Mouse (Mus musculus): ENCODE results near the gene Dffb. TPM values are rescaled to one million over a fixed set of nuclear protein-coding genes. Genes with fewer than 3 reads are reported as not detected.

Gene Dffb
- polyA plus RNA-seq, 1 experiment from 2014 or later = 15.0 TPM

- 74% methylated on average over 4 of the region's 4 CpGs for WGBS
Measured at GRCm38 (mm10) chr4:154007759-154008158, 32.8 kb upstream of the Dffb start.

GRCm38 (mm10) chr4:154006264-154006663 is 31.3 kb upstream of the Dffb start:
- 85% methylated on average over 6 of the region's 6 CpGs for WGBS
- no peak overlapping the region for H3K9ac ChIP-seq
- peaks cover 54% of the 10 kb centered on the region for H3K36me3 ChIP-seq
- H3K4me1 ChIP-seq = peaks cover 5% of the 10 kb centered on the region; the same call in 1 of the 2 replicates
- no peaks in the 10 kb centered on the region for H3K9me3 ChIP-seq (replicated peaks)
- ATAC-seq (ENCODE audit: insufficient number of reproducible peaks, low FRiP score, low TSS enrichment, low read depth) = no peak
- no peak overlapping the region for H3K4me3 ChIP-seq (replicated peaks)
- no peaks in the 10 kb centered on the region for H3K27me3 ChIP-seq
- H3K27ac ChIP-seq (replicated peaks) = no peak overlapping the region
- no peak overlapping the region for H3K4me2 ChIP-seq (replicated peaks)

More at GRCm38 (mm10) chr4:154007759-154008158, 32.8 kb upstream of the Dffb start:
- H3K27ac ChIP-seq (replicated peaks) = no peak overlapping the region
- H3K4me2 ChIP-seq (replicated peaks) = no peak overlapping the region
- H3K27me3 ChIP-seq = no peaks in the 10 kb centered on the region
- H3K36me3 ChIP-seq = peaks cover 44% of the 10 kb centered on the region
- no peaks in the 10 kb centered on the region for H3K9me3 ChIP-seq (replicated peaks)
- H3K9ac ChIP-seq = no peak overlapping the region
- peaks cover 11% of the 10 kb centered on the region for H3K4me1 ChIP-seq
- ATAC-seq (ENCODE audit: insufficient number of reproducible peaks, low FRiP score, low TSS enrichment, low read depth) = no peak
- no peak overlapping the region for H3K4me3 ChIP-seq (replicated peaks)

DNA sequence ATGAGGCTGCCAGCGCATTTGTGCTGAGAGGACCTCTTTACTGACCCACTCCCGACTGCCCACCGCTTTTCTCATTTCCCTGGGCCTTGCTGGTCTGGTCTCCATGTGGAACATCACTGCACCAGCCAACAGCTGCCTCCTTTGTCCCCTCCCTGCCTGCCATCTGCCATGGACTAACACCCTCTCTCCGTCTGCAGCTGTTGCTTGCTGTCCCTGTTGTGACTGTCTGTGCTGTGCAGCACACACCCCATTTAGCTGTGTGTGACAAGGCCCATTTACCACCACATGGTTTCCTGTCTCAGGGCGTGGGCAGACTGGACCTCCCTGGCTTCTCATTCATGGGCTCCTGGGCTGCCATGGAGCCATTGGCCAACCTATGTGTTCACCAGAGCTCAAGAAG is 30.6 kb upstream of the Dffb start:
- peaks cover 54% of the 10 kb centered on the region for H3K36me3 ChIP-seq

DNA sequence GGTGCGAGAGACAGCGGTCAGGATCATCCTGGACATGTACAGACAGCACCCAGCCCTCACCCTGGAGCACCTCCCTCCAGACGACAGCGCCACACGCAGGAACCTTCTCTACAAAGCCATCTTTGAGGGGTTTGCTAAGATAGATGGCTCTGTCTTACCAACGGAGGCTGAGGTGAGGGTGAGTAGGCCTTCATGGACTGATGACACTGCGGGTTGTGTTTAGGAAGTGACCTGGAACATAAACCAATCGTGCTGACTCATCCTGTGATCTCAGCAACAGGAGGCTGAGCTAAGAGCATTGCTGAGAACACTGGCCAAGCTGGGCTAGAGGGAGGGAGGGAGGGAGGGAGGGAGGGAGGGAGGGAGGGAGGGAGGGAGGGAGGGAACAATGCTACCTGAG is 18.6 kb upstream of the Dffb start:
- ATAC-seq (ENCODE audit: insufficient number of reproducible peaks, low FRiP score, low TSS enrichment, low read depth) = no peak

More for the DNA sequence above, 30.6 kb upstream of the Dffb start:
- 86% methylated on average over 5 of the region's 5 CpGs for WGBS
- no peaks in the 10 kb centered on the region for H3K27me3 ChIP-seq
- ATAC-seq (ENCODE audit: insufficient number of reproducible peaks, low FRiP score, low TSS enrichment, low read depth) = peak; percentile 56; the same call in 1 of the 2 replicates
- H3K4me1 ChIP-seq = no peaks in the 10 kb centered on the region
- no peak overlapping the region for H3K4me3 ChIP-seq (replicated peaks)
- no peak overlapping the region for H3K27ac ChIP-seq (replicated peaks)
- no peak overlapping the region for H3K9ac ChIP-seq
- no peaks in the 10 kb centered on the region for H3K9me3 ChIP-seq (replicated peaks)
- no peak overlapping the region for H3K4me2 ChIP-seq (replicated peaks)

DNA sequence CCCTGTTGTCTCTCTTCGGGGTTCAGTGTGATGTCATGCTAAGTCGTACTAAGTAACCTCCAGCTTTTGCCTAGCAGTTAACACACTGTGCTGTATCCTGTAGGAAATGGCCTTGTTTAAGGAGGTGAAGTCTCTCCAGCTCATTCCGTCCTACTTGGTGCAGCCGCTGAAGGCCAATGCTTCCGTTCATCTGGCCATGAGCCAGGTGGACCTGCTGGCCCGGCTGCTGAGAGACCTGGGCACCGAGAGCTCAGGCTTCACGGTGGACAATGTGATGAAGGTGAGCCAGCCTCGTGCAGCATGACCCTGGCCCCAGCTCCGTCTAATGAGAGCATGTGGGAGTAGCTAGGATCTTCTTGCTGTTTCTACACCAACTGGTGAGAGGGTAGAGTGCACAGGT is 17.8 kb upstream of the Dffb start:
- H3K27me3 ChIP-seq = no peaks in the 10 kb centered on the region
- no peaks in the 10 kb centered on the region for H3K9me3 ChIP-seq (replicated peaks)
- H3K9ac ChIP-seq = no peak overlapping the region
- WGBS = 90% methylated on average over 10 of the region's 10 CpGs
- H3K36me3 ChIP-seq = peaks cover 90% of the 10 kb centered on the region
- no peak overlapping the region for H3K4me2 ChIP-seq (replicated peaks)
- no peak for ATAC-seq (ENCODE audit: insufficient number of reproducible peaks, low FRiP score, low TSS enrichment, low read depth)
- no peak overlapping the region for H3K4me3 ChIP-seq (replicated peaks)
- H3K4me1 ChIP-seq = no peaks in the 10 kb centered on the region
- no peak overlapping the region for H3K27ac ChIP-seq (replicated peaks)

More for the DNA sequence above, 18.6 kb upstream of the Dffb start:
- H3K27ac ChIP-seq (replicated peaks) = no peak overlapping the region
- no peaks in the 10 kb centered on the region for H3K4me1 ChIP-seq
- peaks cover 89% of the 10 kb centered on the region for H3K36me3 ChIP-seq
- 83% methylated on average over 8 of the region's 8 CpGs for WGBS
- no peak overlapping the region for H3K9ac ChIP-seq
- no peaks in the 10 kb centered on the region for H3K9me3 ChIP-seq (replicated peaks)
- H3K4me3 ChIP-seq (replicated peaks) = no peak overlapping the region
- H3K27me3 ChIP-seq = no peaks in the 10 kb centered on the region
- no peak overlapping the region for H3K4me2 ChIP-seq (replicated peaks)

DNA sequence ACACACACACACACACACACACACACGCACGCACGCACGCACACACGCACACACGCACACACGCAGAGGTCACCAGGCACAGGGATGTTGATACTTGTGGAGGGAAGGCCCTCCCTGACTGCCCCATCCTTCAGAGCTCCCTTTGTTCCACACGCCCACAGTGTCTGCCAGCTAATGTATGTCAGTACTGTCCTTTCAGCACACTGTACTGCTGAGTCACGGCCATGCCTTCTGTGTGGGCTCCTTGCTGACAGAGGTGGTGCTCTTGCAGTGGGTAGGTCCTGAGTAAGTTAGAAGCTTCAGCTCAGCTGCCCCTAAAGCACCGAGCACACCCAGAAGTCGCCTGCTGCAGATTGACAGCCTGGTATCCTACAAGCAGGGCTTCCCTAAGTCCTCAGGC is 5.5 kb upstream of the Dffb start:
- H3K4me3 ChIP-seq (replicated peaks) = no peak overlapping the region
- H3K9ac ChIP-seq = no peak overlapping the region
- H3K9me3 ChIP-seq (replicated peaks) = no peaks in the 10 kb centered on the region
- H3K4me1 ChIP-seq = peaks cover 18% of the 10 kb centered on the region
- H3K27me3 ChIP-seq = no peaks in the 10 kb centered on the region
- H3K36me3 ChIP-seq = peaks cover 67% of the 10 kb centered on the region
- H3K4me2 ChIP-seq (replicated peaks) = no peak overlapping the region
- no peak overlapping the region for H3K27ac ChIP-seq (replicated peaks)
- 93% methylated on average over 11 of the region's 11 CpGs for WGBS
- ATAC-seq (ENCODE audit: insufficient number of reproducible peaks, low FRiP score, low TSS enrichment, low read depth) = no peak

DNA sequence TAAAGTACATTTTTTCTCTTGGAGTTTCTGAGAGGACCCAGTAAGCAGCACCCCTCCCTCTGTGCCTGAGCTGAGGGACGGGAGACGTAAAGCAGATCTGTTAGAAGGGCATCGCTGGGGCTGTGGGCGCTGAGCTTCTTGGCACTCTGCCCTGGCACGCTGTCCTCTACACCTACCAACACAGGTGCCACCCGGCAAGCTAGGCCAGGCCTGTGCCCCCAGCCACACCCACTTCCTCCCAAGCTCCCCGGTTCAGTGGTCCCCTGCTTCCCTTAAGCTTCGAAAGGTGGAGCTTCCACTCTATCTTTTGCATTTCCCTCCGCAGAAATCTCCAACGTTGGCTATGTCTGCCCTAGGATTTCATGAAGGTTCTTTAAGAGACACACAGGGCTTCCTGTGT is 4.3 kb upstream of the Dffb start:
- H3K4me3 ChIP-seq (replicated peaks) = no peak overlapping the region
- H3K27me3 ChIP-seq = no peaks in the 10 kb centered on the region
- WGBS = 91% methylated on average over 10 of the region's 10 CpGs
- no peak overlapping the region for H3K9ac ChIP-seq
- ATAC-seq (ENCODE audit: insufficient number of reproducible peaks, low FRiP score, low TSS enrichment, low read depth) = no peak
- no peaks in the 10 kb centered on the region for H3K9me3 ChIP-seq (replicated peaks)
- no peak overlapping the region for H3K27ac ChIP-seq (replicated peaks)
- peaks cover 55% of the 10 kb centered on the region for H3K36me3 ChIP-seq
- H3K4me1 ChIP-seq = peaks cover 18% of the 10 kb centered on the region
- no peak overlapping the region for H3K4me2 ChIP-seq (replicated peaks)

- no peak for ATAC-seq (ENCODE audit: insufficient number of reproducible peaks, low FRiP score, low TSS enrichment, low read depth)
- Histone ChIP-seq H3K4me2 (replicated peaks) (peak overlapping the region; percentile 95), H3K4me1 (peaks cover 18% of the 10 kb centered on the region), H3K36me3 (peaks cover 33% of the 10 kb centered on the region), H3K27ac (replicated peaks) (no peak overlapping the region), H3K9me3 (replicated peaks) (no peaks in the 10 kb centered on the region), H3K4me3 (replicated peaks) (peak overlapping the region; percentile 99), H3K9ac (peak overlapping the region; percentile 95; the same call in 1 of the 2 replicates), H3K27me3 (no peaks in the 10 kb centered on the region)
- 42% methylated on average over 6 of the region's 6 CpGs for WGBS
Measured at GRCm38 (mm10) chr4:153975768-153976167, 842 bp upstream of the Dffb start.

- Histone ChIP-seq H3K27me3 (no peaks in the 10 kb centered on the region), H3K4me2 (replicated peaks) (peak overlapping the region; percentile 95), H3K4me3 (replicated peaks) (peak overlapping the region; percentile 99), H3K27ac (replicated peaks) (peak overlapping the region; percentile 58; the same call in 1 of the 2 replicates), H3K4me1 (peaks cover 18% of the 10 kb centered on the region), H3K9ac (peak overlapping the region; percentile 95), H3K36me3 (peaks cover 33% of the 10 kb centered on the region), H3K9me3 (replicated peaks) (no peaks in the 10 kb centered on the region)
- WGBS = under 1% methylated on average over 33 of the region's 33 CpGs
- ATAC-seq (ENCODE audit: insufficient number of reproducible peaks, low FRiP score, low TSS enrichment, low read depth) = peak; percentile 49
Measured at GRCm38 (mm10) chr4:153975292-153975662, 351 bp upstream of the Dffb start.

GRCm38 (mm10) chr4:153968063-153968462 is 6.9 kb downstream of the Dffb start:
- no peak for ATAC-seq (ENCODE audit: insufficient number of reproducible peaks, low FRiP score, low TSS enrichment, low read depth)
- Histone ChIP-seq H3K9me3 (replicated peaks) (no peaks in the 10 kb centered on the region), H3K4me3 (replicated peaks) (no peak overlapping the region), H3K27ac (replicated peaks) (peak overlapping the region; percentile 48), H3K4me1 (no peaks in the 10 kb centered on the region), H3K36me3 (peaks cover 66% of the 10 kb centered on the region), H3K9ac (no peak overlapping the region), H3K27me3 (no peaks in the 10 kb centered on the region), H3K4me2 (replicated peaks) (no peak overlapping the region)
- 74% methylated on average over 2 of the region's 2 CpGs for WGBS

DNA sequence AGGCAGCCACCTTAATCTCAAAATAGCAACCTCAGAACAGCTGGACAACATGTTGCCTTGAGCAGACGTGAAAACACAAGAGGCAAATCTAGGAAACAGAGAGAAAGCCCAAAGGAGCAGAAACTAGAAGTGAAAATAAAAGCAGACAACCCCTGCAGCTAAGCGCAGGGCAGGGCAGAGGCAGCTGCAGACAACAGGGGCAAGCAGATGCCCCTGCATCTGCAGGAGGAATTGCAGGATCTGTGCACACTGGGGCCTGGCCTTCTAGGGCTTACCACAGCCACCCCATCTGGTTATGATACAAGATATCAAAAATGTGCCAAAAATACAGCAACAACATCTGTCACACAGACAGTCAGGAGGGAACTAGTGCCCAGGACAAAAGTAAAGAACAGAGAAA is 7.4 kb downstream of the Dffb start:
- no peak overlapping the region for H3K4me3 ChIP-seq (replicated peaks)
- no peak overlapping the region for H3K4me2 ChIP-seq (replicated peaks)
- H3K27me3 ChIP-seq = no peaks in the 10 kb centered on the region
- peak overlapping the region; percentile 48 for H3K27ac ChIP-seq (replicated peaks)
- H3K4me1 ChIP-seq = no peaks in the 10 kb centered on the region
- WGBS = 59% methylated on average over 2 of the region's 2 CpGs
- H3K9me3 ChIP-seq (replicated peaks) = no peaks in the 10 kb centered on the region
- no peak overlapping the region for H3K9ac ChIP-seq
- peaks cover 71% of the 10 kb centered on the region for H3K36me3 ChIP-seq
- ATAC-seq (ENCODE audit: insufficient number of reproducible peaks, low FRiP score, low TSS enrichment, low read depth) = no peak

DNA sequence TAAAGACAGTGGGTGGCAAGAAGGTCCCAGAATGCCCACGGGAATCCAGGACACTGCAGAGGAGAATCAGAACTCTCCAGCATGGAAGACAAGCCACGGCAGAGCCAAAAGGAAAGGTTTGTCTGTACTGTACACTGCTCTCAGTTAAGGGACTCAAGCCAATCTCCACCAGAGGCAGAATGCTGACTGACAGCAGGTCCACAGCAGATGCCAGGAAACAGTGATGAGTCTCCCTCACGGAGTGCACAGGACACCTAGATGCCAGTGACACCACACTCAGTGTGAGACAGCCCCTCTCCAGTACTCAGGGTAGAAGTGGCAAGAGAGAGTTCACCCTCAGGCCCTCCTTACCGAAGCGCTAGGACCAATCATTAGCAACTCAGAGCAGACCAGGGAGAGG is 8.3 kb downstream of the Dffb start:
- Histone ChIP-seq H3K4me2 (replicated peaks) (no peak overlapping the region), H3K4me1 (no peaks in the 10 kb centered on the region), H3K9ac (no peak overlapping the region), H3K36me3 (peaks cover 78% of the 10 kb centered on the region), H3K9me3 (replicated peaks) (no peaks in the 10 kb centered on the region), H3K4me3 (replicated peaks) (no peak overlapping the region), H3K27me3 (no peaks in the 10 kb centered on the region), H3K27ac (replicated peaks) (no peak overlapping the region)
- ATAC-seq (ENCODE audit: insufficient number of reproducible peaks, low FRiP score, low TSS enrichment, low read depth) = no peak
- 82% methylated on average over 5 of the region's 5 CpGs for WGBS
